Comparison of ENCODE assay signal across 8 mouse cellular contexts in the genomic region with DNA sequence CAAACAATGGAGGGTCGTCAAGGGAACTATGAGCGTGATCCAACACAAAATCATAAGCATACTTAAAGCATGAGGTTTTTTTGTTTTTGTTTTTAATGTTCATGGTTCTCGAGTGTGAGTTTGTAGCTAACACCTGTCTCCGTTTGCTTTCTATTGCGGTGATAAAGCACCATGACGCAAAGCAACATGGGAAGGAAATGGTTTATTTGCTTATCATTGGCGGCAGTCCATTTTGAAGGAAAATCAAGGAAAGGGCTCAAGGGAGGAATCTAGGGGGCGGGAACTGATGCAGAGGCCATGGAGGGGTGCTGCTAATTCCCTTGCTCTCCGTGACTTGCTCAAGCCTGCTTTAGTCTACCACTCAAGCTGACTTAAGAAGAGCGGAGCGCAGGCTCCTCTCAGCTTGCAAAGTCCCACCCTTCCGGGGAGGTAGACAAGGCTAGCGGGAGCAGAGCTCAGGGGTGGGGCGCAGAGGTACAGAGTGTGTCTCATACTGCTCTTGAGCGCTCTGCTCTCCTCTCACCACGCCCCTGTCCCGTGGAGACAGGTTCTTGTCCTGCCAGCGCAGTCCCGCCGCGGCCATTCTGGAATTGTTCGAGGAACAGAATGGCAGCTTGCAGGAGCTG. TPM values are rescaled to one million over a fixed set of nuclear protein-coding genes. Genes with fewer than 3 reads are reported as not detected.
DNase-seq lines count a peak whose midpoint lies in the region; ATAC-seq lines count a peak whose summit lies in the region.

No protein-coding gene starts in this region.

- H3K9me3 ChIP-seq in embryonic facial prominence, embryonic 10.5 days, result no peaks in the 10 kb centered on the region
- H3K9me3 ChIP-seq in intestine, embryonic 14.5 days (ENCODE audit: control insufficient read depth, low read length), result no peaks in the 10 kb centered on the region
- 0 out of 2 replicates have a peak, but pooled peaks cover 2% of the 10 kb centered on the region for H3K9me3 ChIP-seq in midbrain, embryonic 12.5 days

- H3K4me2 ChIP-seq in intestine, embryonic 14.5 days (ENCODE audit: low read length), result peak overlapping the region; percentile 16
- peak overlapping the region; percentile 41 for H3K4me2 ChIP-seq in midbrain, embryonic 12.5 days (replicated peaks)

- no peak overlapping the region; the same call in 1 of the 2 replicates for H3K27ac ChIP-seq in embryonic facial prominence, embryonic 10.5 days (replicated peaks)
- H3K27ac ChIP-seq in intestine, embryonic 14.5 days (ENCODE audit: low read depth), result no peak overlapping the region
- H3K27ac ChIP-seq in midbrain, embryonic 12.5 days (replicated peaks), result no peak overlapping the region

- peaks cover 11% of the 10 kb centered on the region for H3K4me1 ChIP-seq in embryonic facial prominence, embryonic 10.5 days
- no peaks in the 10 kb centered on the region for H3K4me1 ChIP-seq in intestine, embryonic 14.5 days (replicated peaks; ENCODE audit: control insufficient read depth, insufficient read depth, low read length)
- H3K4me1 ChIP-seq in midbrain, embryonic 12.5 days, result peaks cover 5% of the 10 kb centered on the region; the same call in 1 of the 2 replicates

- H3K27me3 ChIP-seq in embryonic facial prominence, embryonic 10.5 days (replicated peaks; ENCODE audit: low read depth, poor library complexity, severe bottlenecking), result peaks cover 28% of the 10 kb centered on the region
- H3K27me3 ChIP-seq in intestine, embryonic 14.5 days (replicated peaks; ENCODE audit: control insufficient read depth, insufficient read depth, low read length), result 0 out of 2 replicates have a peak, but pooled peaks cover 2% of the 10 kb centered on the region
- H3K27me3 ChIP-seq in midbrain, embryonic 12.5 days, result peaks cover 16% of the 10 kb centered on the region

- WGBS in embryonic facial prominence, embryonic 10.5 days, result 43% methylated on average over 22 of the region's 22 CpGs
- WGBS in intestine, embryonic 14.5 days, result 46% methylated on average over 22 of the region's 22 CpGs
- 36% methylated on average over 22 of the region's 22 CpGs for WGBS in midbrain, embryonic 12.5 days

- ATAC-seq in intestine, embryonic 14.5 days (replicated peaks; ENCODE audit: low FRiP score, low TSS enrichment, low read depth), result peak; percentile 74
- 0 out of 2 replicates have a peak, but pooled peaks have one; percentile 12 for ATAC-seq in midbrain, embryonic 12.5 days (ENCODE audit: low FRiP score, low read depth)

- peak overlapping the region; percentile 34 for H3K4me3 ChIP-seq in embryonic facial prominence, embryonic 10.5 days
- H3K4me3 ChIP-seq in intestine, embryonic 14.5 days (ENCODE audit: low read depth, low read length), result no peak overlapping the region
- peak overlapping the region; percentile 12; the same call in 1 of the 2 replicates for H3K4me3 ChIP-seq in midbrain, embryonic 12.5 days

- no peak overlapping the region for H3K9ac ChIP-seq in intestine, embryonic 14.5 days (ENCODE audit: low read length)
- no peak overlapping the region for H3K9ac ChIP-seq in midbrain, embryonic 12.5 days (replicated peaks)

- no peaks in the 10 kb centered on the region for H3K36me3 ChIP-seq in embryonic facial prominence, embryonic 10.5 days (replicated peaks)
- no peaks in the 10 kb centered on the region for H3K36me3 ChIP-seq in intestine, embryonic 14.5 days (ENCODE audit: control insufficient read depth, insufficient read depth, low read length)
- H3K36me3 ChIP-seq in midbrain, embryonic 12.5 days, result no peaks in the 10 kb centered on the region

- DNase-seq in embryo, embryonic 11 days, result peak; percentile 15
- DNase-seq in embryo, embryonic 9.5 days (ENCODE audit: extremely low spot score), result no peak
- DNase-seq in embryonic facial prominence, embryonic 10.5 days (ENCODE audit: low spot score), result no peak
- peak; percentile 56 for DNase-seq in intestine, embryonic 14.5 days (ENCODE audit: low spot score)
- DNase-seq in Muller cell, postnatal 12 days (ENCODE audit: inconsistent ontology term), result no peak
- no peak for DNase-seq in kidney, adult 11 months
- no peak for DNase-seq in ovary, adult 18-20 months (ENCODE audit: low spot score)

RNA-seq across cellular contexts. Expression of a gene that starts 12.2 kb away (rescaled TPM):
- 0.20 and 0.51 TPM in 2 replicates for polyA plus RNA-seq in embryonic facial prominence, embryonic 10.5 days (2016; fragmentation: Nextera tagmentation; extraction: Ambion mirVana)
- polyA plus RNA-seq in intestine, embryonic 14.5 days (2014; fragmentation: Nextera tagmentation; extraction: Ambion mirVana), result 33.5 and 37.0 TPM in 2 replicates
- 0.08 and 0.22 TPM in 2 replicates for polyA plus RNA-seq in midbrain, embryonic 12.5 days (2016; fragmentation: Nextera tagmentation; extraction: Ambion mirVana)

RNA-seq across cellular contexts. Expression of a gene that starts 15.6 kb away (rescaled TPM):
- 0.24 and 0.45 TPM in 2 replicates for polyA plus RNA-seq in embryonic facial prominence, embryonic 10.5 days (2016; fragmentation: Nextera tagmentation; extraction: Ambion mirVana)
- polyA plus RNA-seq in intestine, embryonic 14.5 days (2014; fragmentation: Nextera tagmentation; extraction: Ambion mirVana), result 1.6 and 1.7 TPM in 2 replicates
- 1.8 TPM in 2 replicates for polyA plus RNA-seq in midbrain, embryonic 12.5 days (2016; fragmentation: Nextera tagmentation; extraction: Ambion mirVana)

RNA-seq across cellular contexts. Expression of a gene that starts 34.2 kb away (rescaled TPM):
- 0.61 and 1.2 TPM in 2 replicates for polyA plus RNA-seq in embryonic facial prominence, embryonic 10.5 days (2016; fragmentation: Nextera tagmentation; extraction: Ambion mirVana)
- polyA plus RNA-seq in intestine, embryonic 14.5 days (2014; fragmentation: Nextera tagmentation; extraction: Ambion mirVana), result 2.4 and 3.3 TPM in 2 replicates
- 0.59 and 0.85 TPM in 2 replicates for polyA plus RNA-seq in midbrain, embryonic 12.5 days (2016; fragmentation: Nextera tagmentation; extraction: Ambion mirVana)

RNA-seq across cellular contexts. Expression of a gene that starts 57.1 kb away (rescaled TPM):
- 87.8 and 89.5 TPM in 2 replicates for polyA plus RNA-seq in embryonic facial prominence, embryonic 10.5 days (2016; fragmentation: Nextera tagmentation; extraction: Ambion mirVana)
- 72.4 and 77.7 TPM in 2 replicates for polyA plus RNA-seq in intestine, embryonic 14.5 days (2014; fragmentation: Nextera tagmentation; extraction: Ambion mirVana)
- 79.4 and 81.8 TPM in 2 replicates for polyA plus RNA-seq in midbrain, embryonic 12.5 days (2016; fragmentation: Nextera tagmentation; extraction: Ambion mirVana)

RNA-seq across cellular contexts. Expression of a gene that starts 57.2 kb away (rescaled TPM):
- polyA plus RNA-seq in embryonic facial prominence, embryonic 10.5 days (2016; fragmentation: Nextera tagmentation; extraction: Ambion mirVana), result 25.4 and 26.6 TPM in 2 replicates
- polyA plus RNA-seq in intestine, embryonic 14.5 days (2014; fragmentation: Nextera tagmentation; extraction: Ambion mirVana), result 21.4 and 24.0 TPM in 2 replicates
- 15.4 and 17.2 TPM in 2 replicates for polyA plus RNA-seq in midbrain, embryonic 12.5 days (2016; fragmentation: Nextera tagmentation; extraction: Ambion mirVana)

Comparison
In these comparisons a context has a peak if more than half of its experiments do, and no peak if none do; other contexts are left out.
1. DNase-seq: peak in embryo, embryonic 11 days (single experiment) and intestine, embryonic 14.5 days (single experiment); none in embryo, embryonic 9.5 days (single experiment), embryonic facial prominence, embryonic 10.5 days (single experiment), Muller cell, postnatal 12 days (single experiment), kidney, adult 11 months (single experiment) and ovary, adult 18-20 months (single experiment).
2. RNA of a gene that starts 12.2 kb away (polyA plus RNA-seq): 33.5 to 37.0 TPM in intestine, embryonic 14.5 days; 0.20 to 0.51 TPM in embryonic facial prominence, embryonic 10.5 days and 0.08 to 0.22 TPM in midbrain, embryonic 12.5 days; every median in the first group is over 10 times any median in the second.